Mouse (Mus musculus) liver, embryonic 14.5 days (tissue): ENCODE measurements around the gene Mafg. TPM values are rescaled to one million over a fixed set of nuclear protein-coding genes. Genes with fewer than 3 reads are reported as not detected.

Experiments used
- ATAC-seq: fragments of 200-750 bp; cut with Nextera tagmentation; 2 replicates; pipeline ENCODE4 v1.8.0; 2017; ENCODE audit warnings: moderate number of reproducible peaks, mild to moderate bottlenecking, moderate library complexity; ENCODE audit not compliant: insufficient read depth
- DNase-seq, 3 experiments: peaks; one replicate each; pipeline ENCODE4 v3.0.0-alpha.2; 2012 to 2013; ENCODE audit warnings: low read depth in 3 of 3, low spot score in 3 of 3
- H3K27ac ChIP-seq: fragments of 300-500 bp; sonication (generic); 2 replicates; pipeline ENCODE4 v1.5.1; 2014; ENCODE audit warnings: moderate library complexity, mild to moderate bottlenecking, control low read depth, inconsistent platforms
- H3K27me3 ChIP-seq: fragments of 300-500 bp; sonication (generic); 2 replicates; pipeline ENCODE4 v1.6.1; 2014; ENCODE audit warnings: mild to moderate bottlenecking, low read length, moderate library complexity; ENCODE audit not compliant: control insufficient read depth, insufficient read depth
- H3K36me3 ChIP-seq: fragments of 300-500 bp; sonication (generic); replicated peaks from 2 replicates; pipeline ENCODE4 v1.6.1; 2014; ENCODE audit warnings: low read depth; ENCODE audit not compliant: control insufficient read depth, insufficient read depth
- H3K4me1 ChIP-seq, 2 experiments: fragments of 200-500 bp in 1 of 2; fragments of 300-500 bp in 1 of 2; sonication (generic) in 1 of 2; replicated peaks; 2 replicates each; pipeline ENCODE4 v1.6.1; 2012 to 2014; ENCODE audit warnings: antibody characterized with exemption in 1 of 2, inconsistent platforms in 1 of 2, low read length in 1 of 2; ENCODE audit not compliant: control insufficient read depth in 2 of 2, insufficient read depth in 2 of 2
- H3K4me2 ChIP-seq: fragments of 300-500 bp; sonication (generic); 2 replicates; pipeline ENCODE4 v1.6.1; 2014; ENCODE audit warnings: low read depth, mild to moderate bottlenecking, control low read depth, moderate library complexity
- H3K4me3 ChIP-seq, 2 experiments: fragments of 200-500 bp in 1 of 2; fragments of 300-500 bp in 1 of 2; sonication (generic) in 1 of 2; 2 replicates each; pipeline ENCODE4 v1.5.1; 2012 to 2014; ENCODE audit warnings: low read depth in 2 of 2, low read length in 2 of 2, mild to moderate bottlenecking in 2 of 2, control low read depth in 1 of 2, inconsistent platforms in 1 of 2, moderate library complexity in 1 of 2; ENCODE audit not compliant: insufficient read depth in 1 of 2
- H3K9ac ChIP-seq: fragments of 300-500 bp; sonication (generic); replicated peaks from 2 replicates; pipeline ENCODE4 v1.6.1; 2014; ENCODE audit warnings: mild to moderate bottlenecking, control low read depth, moderate library complexity
- H3K9me3 ChIP-seq: fragments of 300-500 bp; sonication (generic); 2 replicates; pipeline ENCODE4 v1.6.1; 2016; ENCODE audit warnings: low read length, mixed read lengths; ENCODE audit not compliant: control insufficient read depth
- CTCF ChIP-seq: IDR thresholded peaks from 2 replicates; pipeline ENCODE4 v1.5.1; 2016; ENCODE audit warnings: antibody characterized with exemption, low read depth, control low read depth
- EP300 ChIP-seq: IDR thresholded peaks from 2 replicates; pipeline ENCODE4 v1.6.1; 2016; ENCODE audit warnings: antibody characterized with exemption, low read depth
- WGBS: fragments of 180-500 bp; shearing (Covaris S2); extraction: QIAGEN DNeasy Blood & Tissue Kit; methylation state at CpG from one replicate; pipeline ENCODE4 v1.1.7; 2014; ENCODE audit not compliant: insufficient replicate concordance; 5-methylcytosine and 5-hydroxymethylcytosine counted together
- microRNA-seq: library from miRNA; unstranded; fragments of <30 nt; microRNA quantifications from one replicate; pipeline ENCODE4, GENCODE M21; 2016
- polyA plus RNA-seq, 2 experiments: library from polyadenylated mRNA; depleted of rRNA in 1 of 2; stranded (reverse) in 1 of 2; unstranded in 1 of 2; fragments of >200 nt; fragmentation: Nextera tagmentation in 1 of 2; extraction: Ambion mirVana in 1 of 2; gene quantifications; 2 replicates each; pipeline versions ENCODE4 v1.2.1 to v1.2.3; 2012 to 2014

Gene Mafg
- polyA plus RNA-seq, 2 experiments: 20.9 to 30.9 TPM

DNA sequence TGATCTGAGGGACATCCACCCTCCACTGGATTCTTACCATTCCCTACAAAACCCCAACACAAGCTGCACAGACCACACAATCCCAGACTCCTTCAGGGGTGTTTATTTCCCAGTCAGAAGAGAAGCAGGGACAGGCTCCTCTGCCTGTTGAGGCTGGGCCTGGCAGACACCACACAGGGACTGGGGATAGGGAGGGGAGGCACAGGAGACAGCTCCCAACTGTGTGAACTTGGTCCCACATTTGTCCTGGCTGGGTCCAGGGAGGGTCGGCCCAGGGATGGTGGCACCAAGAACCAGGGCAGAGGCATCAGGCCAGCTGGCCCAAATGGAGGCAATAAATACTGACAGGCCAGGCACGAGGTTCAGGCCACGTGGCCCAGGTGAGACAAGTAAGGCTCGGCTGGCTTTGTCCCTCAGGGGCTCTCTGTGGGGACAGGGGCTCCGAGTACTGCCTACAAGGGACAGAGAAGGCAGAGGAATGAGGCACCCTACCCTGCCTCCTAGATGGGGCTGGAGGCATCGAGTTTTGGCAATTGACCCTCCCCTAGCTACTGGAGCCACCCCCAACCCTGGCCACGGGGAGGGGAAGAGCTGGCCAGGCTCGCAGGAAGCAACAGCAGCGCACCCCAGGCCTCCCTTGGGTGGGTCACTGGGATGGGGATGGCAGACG lies 55.2 kb downstream of the Mafg start:
- no peak overlapping the region for H3K4me2 ChIP-seq
- H3K9me3 ChIP-seq: no peaks in the 10 kb centered on the region
- ATAC-seq (no peak), DNase-seq (no peak)
- no peak overlapping the region for H3K9ac ChIP-seq
- 76% methylated on average over 10 of the region's 10 CpGs for WGBS
- peaks cover 22 to 25% of the 10 kb centered on the region in 2 experiments for H3K4me1 ChIP-seq
- no peaks in the 10 kb centered on the region for H3K27me3 ChIP-seq
- no peak overlapping the region for H3K4me3 ChIP-seq
- H3K27ac ChIP-seq: no peak overlapping the region
- no peak for TF ChIP-seq EP300
- no peak for TF ChIP-seq CTCF
- peaks cover 18% of the 10 kb centered on the region for H3K36me3 ChIP-seq

DNA sequence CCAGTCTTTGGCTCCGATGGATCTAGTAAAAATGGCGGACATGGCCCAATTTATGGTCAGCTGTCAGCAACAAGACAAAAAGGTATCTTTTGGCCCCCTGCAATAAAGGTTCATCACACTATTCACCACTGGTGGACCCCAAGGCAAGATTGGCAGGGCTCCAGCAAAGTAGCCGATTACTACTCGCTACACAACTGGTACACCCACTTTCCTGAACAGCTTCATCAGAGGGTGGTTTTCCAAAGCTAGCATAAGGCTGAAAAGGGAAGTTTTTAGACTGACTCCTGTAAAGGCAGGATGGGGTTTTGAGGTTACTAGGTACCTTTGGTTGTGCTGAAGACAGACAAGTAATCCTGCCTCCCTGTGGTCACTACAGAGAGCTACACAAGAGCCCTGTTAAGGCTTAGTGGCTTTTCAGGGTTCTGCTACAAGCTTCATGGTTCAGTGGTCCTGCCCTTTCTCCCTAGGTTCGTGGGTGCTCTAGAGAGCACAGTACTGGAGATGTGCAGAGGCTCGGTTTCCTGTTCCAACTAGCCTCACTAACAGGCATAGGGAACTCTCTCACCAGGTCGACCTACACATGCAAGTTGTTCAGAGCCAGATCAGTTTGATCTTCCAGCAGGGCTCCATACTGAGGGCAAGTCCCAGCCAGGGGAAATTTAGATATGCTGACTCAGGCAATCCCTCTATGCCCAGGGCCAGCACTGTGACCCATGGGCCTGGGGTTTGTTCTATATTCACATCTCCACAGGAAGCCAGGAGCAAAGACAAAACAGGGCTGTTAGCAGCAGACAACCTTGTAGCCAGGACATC lies 56.0 kb downstream of the Mafg start:
- Histone ChIP-seq H3K36me3 (peaks cover 18% of the 10 kb centered on the region), H3K9ac (no peak overlapping the region), H3K27ac (peak overlapping the region; percentile 41), H3K27me3 (no peaks in the 10 kb centered on the region), H3K4me3 (no peak overlapping the region), H3K4me2 (peak overlapping the region; percentile 11), H3K9me3 (no peaks in the 10 kb centered on the region), H3K4me1 (peaks cover 22 to 25% of the 10 kb centered on the region in 2 experiments)
- 71% methylated on average over 7 of the region's 7 CpGs for WGBS
- no peak for TF ChIP-seq EP300
- TF ChIP-seq CTCF: peak; percentile 50
- ATAC-seq: no peak
- DNase-seq: no peak

DNA sequence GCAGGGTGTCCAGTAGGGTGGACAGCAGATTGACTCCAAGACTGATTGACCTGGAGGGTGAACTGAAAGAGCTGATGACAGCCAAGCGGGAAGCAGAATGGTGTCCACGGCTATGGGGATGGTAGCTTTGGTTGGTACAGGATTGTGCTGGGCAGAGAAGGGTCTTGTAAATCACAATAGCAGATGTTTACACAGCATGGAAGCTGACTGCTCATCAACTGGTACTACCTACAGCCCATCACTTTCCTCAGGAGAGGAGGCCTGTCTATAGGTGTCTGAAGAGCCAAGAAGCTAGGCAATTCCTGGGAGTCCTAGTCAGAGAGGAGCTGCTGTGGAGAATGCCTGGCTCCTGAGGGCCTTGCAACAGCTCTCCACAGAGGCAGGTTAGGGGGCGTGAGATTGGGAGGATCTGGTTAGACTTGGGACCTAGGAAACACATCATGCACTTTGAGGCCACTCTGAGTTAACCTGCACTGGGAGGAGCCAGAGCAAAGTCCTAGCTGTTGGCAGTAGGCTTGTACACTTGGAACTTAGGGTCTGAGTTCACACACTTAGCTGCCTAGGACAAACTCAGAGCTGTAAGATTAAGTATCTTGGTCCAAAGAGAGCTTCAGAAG lies 56.9 kb downstream of the Mafg start:
- H3K36me3 ChIP-seq: peaks cover 18% of the 10 kb centered on the region
- H3K27me3 ChIP-seq: no peaks in the 10 kb centered on the region
- H3K9me3 ChIP-seq: no peaks in the 10 kb centered on the region
- DNase-seq (no peak), ATAC-seq (no peak)
- TF ChIP-seq CTCF (no peak), EP300 (no peak)
- 82% methylated on average over 3 of the region's 3 CpGs for WGBS
- no peak overlapping the region for H3K9ac ChIP-seq
- H3K4me2 ChIP-seq: peak overlapping the region; percentile 11; the same call in 1 of the 2 replicates
- H3K4me3 ChIP-seq: no peak overlapping the region
- H3K4me1 ChIP-seq: peaks cover 21 to 25% of the 10 kb centered on the region in 2 experiments
- peak overlapping the region; percentile 41 for H3K27ac ChIP-seq

DNA sequence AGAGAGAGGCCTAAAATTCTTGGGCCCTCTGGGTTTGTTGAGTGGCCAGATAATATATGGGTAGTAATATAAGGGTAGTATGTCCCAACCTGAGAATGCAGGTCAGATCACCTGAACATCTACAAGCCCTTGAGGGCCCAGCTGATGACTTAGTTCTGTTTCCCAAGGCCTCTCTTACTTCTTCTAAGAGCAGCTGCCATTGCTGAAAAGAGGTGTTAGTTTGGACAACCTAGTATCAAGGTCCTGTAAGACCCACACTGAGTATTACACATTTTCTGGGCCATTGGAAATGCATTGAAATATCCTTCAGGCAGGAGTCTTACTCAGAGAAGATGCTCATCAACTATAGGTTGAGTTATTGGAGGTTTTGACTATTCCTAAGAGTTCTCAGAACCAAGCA lies 57.5 kb downstream of the Mafg start:
- H3K27ac ChIP-seq: peak overlapping the region; percentile 26; the same call in 1 of the 2 replicates
- no peak overlapping the region for H3K4me2 ChIP-seq
- H3K4me1 ChIP-seq: peaks cover 26 to 31% of the 10 kb centered on the region in 2 experiments
- H3K9ac ChIP-seq: no peak overlapping the region
- TF ChIP-seq CTCF (no peak), EP300 (no peak)
- no peak for ATAC-seq
- no peaks in the 10 kb centered on the region for H3K27me3 ChIP-seq
- peaks cover 21% of the 10 kb centered on the region for H3K36me3 ChIP-seq
- DNase-seq: no peak
- no peak overlapping the region for H3K4me3 ChIP-seq
- no peaks in the 10 kb centered on the region for H3K9me3 ChIP-seq

Small RNA genes lying within 50 kb of the gene (microRNA-seq; reads per million reads assigned to microRNA genes)
- 7.6 reads per million, percentile 15 among the genes with 10 or more reads in this experiment for gene Mir6936

Other genes starting within 250 kb of the Mafg start
Only the 30 nearest of the 32 such genes appear.
- 0.19 and 0.25 TPM in 2 replicates for gene Pde6g, start 180.1 kb downstream of the Mafg start, polyA plus RNA-seq (2012; rRNA removed)
- 0.15 and 0.23 TPM in 2 replicates for gene Pde6g, start 180.1 kb downstream of the Mafg start, polyA plus RNA-seq (2014; fragmentation: Nextera tagmentation; extraction: Ambion mirVana)
- 5.3 and 5.8 TPM in 2 replicates for gene Oxld1, start 175.5 kb downstream of the Mafg start, polyA plus RNA-seq (2012; rRNA removed)
- gene Oxld1, start 175.5 kb downstream of the Mafg start, polyA plus RNA-seq (2014; fragmentation: Nextera tagmentation; extraction: Ambion mirVana): 8.0 and 8.4 TPM in 2 replicates
- gene Ccdc137, start 175.5 kb downstream of the Mafg start, polyA plus RNA-seq (2012; rRNA removed): 13.7 and 15.9 TPM in 2 replicates
- 11.0 and 11.1 TPM in 2 replicates for gene Ccdc137, start 175.5 kb downstream of the Mafg start, polyA plus RNA-seq (2014; fragmentation: Nextera tagmentation; extraction: Ambion mirVana)
- gene Arl16, start 166.0 kb downstream of the Mafg start, polyA plus RNA-seq (2012; rRNA removed): 9.9 and 11.2 TPM in 2 replicates
- 11.3 and 13.0 TPM in 2 replicates for gene Arl16, start 166.0 kb downstream of the Mafg start, polyA plus RNA-seq (2014; fragmentation: Nextera tagmentation; extraction: Ambion mirVana)
- 64.2 and 78.4 TPM in 2 replicates for gene Mrpl12, start 149.0 kb downstream of the Mafg start, polyA plus RNA-seq (2012; rRNA removed)
- gene Mrpl12, start 149.0 kb downstream of the Mafg start, polyA plus RNA-seq (2014; fragmentation: Nextera tagmentation; extraction: Ambion mirVana): 127 and 130 TPM in 2 replicates
- gene Slc25a10, start 141.8 kb downstream of the Mafg start, polyA plus RNA-seq (2012; rRNA removed): 31.5 and 37.4 TPM in 2 replicates
- gene Slc25a10, start 141.8 kb downstream of the Mafg start, polyA plus RNA-seq (2014; fragmentation: Nextera tagmentation; extraction: Ambion mirVana): 35.1 and 38.2 TPM in 2 replicates
- gene Gcgr, start 102.9 kb downstream of the Mafg start, polyA plus RNA-seq (2012; rRNA removed): 19.8 and 22.8 TPM in 2 replicates
- gene Gcgr, start 102.9 kb downstream of the Mafg start, polyA plus RNA-seq (2014; fragmentation: Nextera tagmentation; extraction: Ambion mirVana): 11.6 and 13.4 TPM in 2 replicates
- gene Mcrip1, start 83.9 kb downstream of the Mafg start, polyA plus RNA-seq (2012; rRNA removed): 30.0 and 36.2 TPM in 2 replicates
- 41.3 and 43.6 TPM in 2 replicates for gene Mcrip1, start 83.9 kb downstream of the Mafg start, polyA plus RNA-seq (2014; fragmentation: Nextera tagmentation; extraction: Ambion mirVana)
- gene Ppp1r27, start 82.5 kb downstream of the Mafg start, polyA plus RNA-seq (2012; rRNA removed): not detected in 2 replicates
- not detected in 2 replicates for gene Ppp1r27, start 82.5 kb downstream of the Mafg start, polyA plus RNA-seq (2014; fragmentation: Nextera tagmentation; extraction: Ambion mirVana)
- gene P4hb, start 60.3 kb downstream of the Mafg start, polyA plus RNA-seq (2012; rRNA removed): 144 and 214 TPM in 2 replicates
- gene P4hb, start 60.3 kb downstream of the Mafg start, polyA plus RNA-seq (2014; fragmentation: Nextera tagmentation; extraction: Ambion mirVana): 497 and 525 TPM in 2 replicates
- 172 and 176 TPM in 2 replicates for gene Arhgdia, start 52.0 kb downstream of the Mafg start, polyA plus RNA-seq (2012; rRNA removed)
- 191 and 204 TPM in 2 replicates for gene Arhgdia, start 52.0 kb downstream of the Mafg start, polyA plus RNA-seq (2014; fragmentation: Nextera tagmentation; extraction: Ambion mirVana)
- gene Alyref, start 35.2 kb downstream of the Mafg start, polyA plus RNA-seq (2012; rRNA removed): 46.3 and 110 TPM in 2 replicates
- 347 and 349 TPM in 2 replicates for gene Alyref, start 35.2 kb downstream of the Mafg start, polyA plus RNA-seq (2014; fragmentation: Nextera tagmentation; extraction: Ambion mirVana)
- 44.7 and 60.4 TPM in 2 replicates for gene Anapc11, start 35.2 kb downstream of the Mafg start, polyA plus RNA-seq (2012; rRNA removed)
- gene Anapc11, start 35.2 kb downstream of the Mafg start, polyA plus RNA-seq (2014; fragmentation: Nextera tagmentation; extraction: Ambion mirVana): 93.5 and 98.7 TPM in 2 replicates
- 5.5 and 12.3 TPM in 2 replicates for gene Npb, start 25.1 kb downstream of the Mafg start, polyA plus RNA-seq (2012; rRNA removed)
- gene Npb, start 25.1 kb downstream of the Mafg start, polyA plus RNA-seq (2014; fragmentation: Nextera tagmentation; extraction: Ambion mirVana): 11.9 and 14.2 TPM in 2 replicates
- 127 and 135 TPM in 2 replicates for gene Pcyt2, start 15.7 kb downstream of the Mafg start, polyA plus RNA-seq (2012; rRNA removed)
- 86.2 and 99.6 TPM in 2 replicates for gene Pcyt2, start 15.7 kb downstream of the Mafg start, polyA plus RNA-seq (2014; fragmentation: Nextera tagmentation; extraction: Ambion mirVana)
- gene Sirt7, start 8.4 kb downstream of the Mafg start, polyA plus RNA-seq (2012; rRNA removed): 27.6 and 30.8 TPM in 2 replicates
- 22.0 and 26.3 TPM in 2 replicates for gene Sirt7, start 8.4 kb downstream of the Mafg start, polyA plus RNA-seq (2014; fragmentation: Nextera tagmentation; extraction: Ambion mirVana)
- 4.0 and 4.3 TPM in 2 replicates for gene Pycr1, start 10.2 kb upstream of the Mafg start, polyA plus RNA-seq (2012; rRNA removed)
- gene Pycr1, start 10.2 kb upstream of the Mafg start, polyA plus RNA-seq (2014; fragmentation: Nextera tagmentation; extraction: Ambion mirVana): 4.8 and 5.1 TPM in 2 replicates
- gene Myadml2, start 14.6 kb upstream of the Mafg start, polyA plus RNA-seq (2012; rRNA removed): 0.07 and 0.13 TPM in 2 replicates
- 0.67 and 1.0 TPM in 2 replicates for gene Myadml2, start 14.6 kb upstream of the Mafg start, polyA plus RNA-seq (2014; fragmentation: Nextera tagmentation; extraction: Ambion mirVana)
- gene Notum, start 27.6 kb upstream of the Mafg start, polyA plus RNA-seq (2012; rRNA removed): 0.18 and 0.30 TPM in 2 replicates
- 0.18 TPM in 1 of 2 replicates, not detected in the other for gene Notum, start 27.6 kb upstream of the Mafg start, polyA plus RNA-seq (2014; fragmentation: Nextera tagmentation; extraction: Ambion mirVana)
- 16.9 and 20.4 TPM in 2 replicates for gene Aspscr1, start 39.4 kb upstream of the Mafg start, polyA plus RNA-seq (2012; rRNA removed)
- 34.6 and 37.5 TPM in 2 replicates for gene Aspscr1, start 39.4 kb upstream of the Mafg start, polyA plus RNA-seq (2014; fragmentation: Nextera tagmentation; extraction: Ambion mirVana)
- 64.2 and 78.3 TPM in 2 replicates for gene Cenpx, start 80.1 kb upstream of the Mafg start, polyA plus RNA-seq (2012; rRNA removed)
- 119 and 128 TPM in 2 replicates for gene Cenpx, start 80.1 kb upstream of the Mafg start, polyA plus RNA-seq (2014; fragmentation: Nextera tagmentation; extraction: Ambion mirVana)
- gene Lrrc45, start 80.3 kb upstream of the Mafg start, polyA plus RNA-seq (2012; rRNA removed): 6.6 and 9.3 TPM in 2 replicates
- 6.2 and 8.3 TPM in 2 replicates for gene Lrrc45, start 80.3 kb upstream of the Mafg start, polyA plus RNA-seq (2014; fragmentation: Nextera tagmentation; extraction: Ambion mirVana)
- gene Rac3, start 87.9 kb upstream of the Mafg start, polyA plus RNA-seq (2012; rRNA removed): 1.3 and 1.7 TPM in 2 replicates
- gene Rac3, start 87.9 kb upstream of the Mafg start, polyA plus RNA-seq (2014; fragmentation: Nextera tagmentation; extraction: Ambion mirVana): 0.13 TPM in 1 of 2 replicates, not detected in the other
- 10.4 and 11.3 TPM in 2 replicates for gene Dcxr, start 93.7 kb upstream of the Mafg start, polyA plus RNA-seq (2012; rRNA removed)
- gene Dcxr, start 93.7 kb upstream of the Mafg start, polyA plus RNA-seq (2014; fragmentation: Nextera tagmentation; extraction: Ambion mirVana): 15.1 and 17.0 TPM in 2 replicates
- 0.20 TPM in 1 of 2 replicates, not detected in the other for gene Cbr2, start 98.5 kb upstream of the Mafg start, polyA plus RNA-seq (2012; rRNA removed)
- gene Cbr2, start 98.5 kb upstream of the Mafg start, polyA plus RNA-seq (2014; fragmentation: Nextera tagmentation; extraction: Ambion mirVana): not detected in 2 replicates
- gene Hmga1b, start 129.2 kb upstream of the Mafg start, polyA plus RNA-seq (2012; rRNA removed): 1.3 and 2.0 TPM in 2 replicates
- gene Hmga1b, start 129.2 kb upstream of the Mafg start, polyA plus RNA-seq (2014; fragmentation: Nextera tagmentation; extraction: Ambion mirVana): 3.8 and 4.3 TPM in 2 replicates
- 8.6 and 10.2 TPM in 2 replicates for gene Rfng, start 150.6 kb upstream of the Mafg start, polyA plus RNA-seq (2012; rRNA removed)
- 5.5 and 9.6 TPM in 2 replicates for gene Rfng, start 150.6 kb upstream of the Mafg start, polyA plus RNA-seq (2014; fragmentation: Nextera tagmentation; extraction: Ambion mirVana)
- gene Gps1, start 150.7 kb upstream of the Mafg start, polyA plus RNA-seq (2012; rRNA removed): 65.2 and 66.6 TPM in 2 replicates
- 76.5 and 78.6 TPM in 2 replicates for gene Gps1, start 150.7 kb upstream of the Mafg start, polyA plus RNA-seq (2014; fragmentation: Nextera tagmentation; extraction: Ambion mirVana)
- gene Dus1l, start 162.8 kb upstream of the Mafg start, polyA plus RNA-seq (2012; rRNA removed): 25.4 and 34.0 TPM in 2 replicates
- gene Dus1l, start 162.8 kb upstream of the Mafg start, polyA plus RNA-seq (2014; fragmentation: Nextera tagmentation; extraction: Ambion mirVana): 61.2 and 64.3 TPM in 2 replicates
- 51.6 and 59.8 TPM in 2 replicates for gene Fasn, start 190.9 kb upstream of the Mafg start, polyA plus RNA-seq (2012; rRNA removed)
- 17.7 and 22.3 TPM in 2 replicates for gene Fasn, start 190.9 kb upstream of the Mafg start, polyA plus RNA-seq (2014; fragmentation: Nextera tagmentation; extraction: Ambion mirVana)